Mouse (Mus musculus): ENCODE measurements around the gene Dhx35. TPM values are rescaled to one million over a fixed set of nuclear protein-coding genes. Genes with fewer than 3 reads are reported as not detected.

Gene Dhx35
- polyA plus RNA-seq, 1 experiment from 2014 or later, result 20.4 TPM

GRCm38 (mm10) chr2:158816239-158816638, 21.6 kb downstream of the Dhx35 start:
- Histone ChIP-seq H3K9ac (ENCODE audit: low read length) (no peak overlapping the region), H3K27me3 (ENCODE audit: control insufficient read depth, insufficient read depth, low read length) (no peaks in the 10 kb centered on the region), H3K4me3 (ENCODE audit: low read depth, low read length) (no peak overlapping the region), H3K4me2 (ENCODE audit: low read depth, low read length, severe bottlenecking) (no peak overlapping the region), H3K36me3 (ENCODE audit: control insufficient read depth, insufficient read depth, low read length) (no peaks in the 10 kb centered on the region; the same call in 1 of the 2 replicates), H3K9me3 (ENCODE audit: control insufficient read depth, low read length) (no peaks in the 10 kb centered on the region), H3K27ac (ENCODE audit: low read depth, low read length) (no peak overlapping the region), H3K4me1 (replicated peaks; ENCODE audit: control insufficient read depth, insufficient read depth, low read length) (no peaks in the 10 kb centered on the region)
- ATAC-seq (replicated peaks; ENCODE audit: low FRiP score) (no peak), DNase-seq (ENCODE audit: low spot score) (no peak)
- 93% methylated on average over 4 of the region's 4 CpGs for WGBS

DNA sequence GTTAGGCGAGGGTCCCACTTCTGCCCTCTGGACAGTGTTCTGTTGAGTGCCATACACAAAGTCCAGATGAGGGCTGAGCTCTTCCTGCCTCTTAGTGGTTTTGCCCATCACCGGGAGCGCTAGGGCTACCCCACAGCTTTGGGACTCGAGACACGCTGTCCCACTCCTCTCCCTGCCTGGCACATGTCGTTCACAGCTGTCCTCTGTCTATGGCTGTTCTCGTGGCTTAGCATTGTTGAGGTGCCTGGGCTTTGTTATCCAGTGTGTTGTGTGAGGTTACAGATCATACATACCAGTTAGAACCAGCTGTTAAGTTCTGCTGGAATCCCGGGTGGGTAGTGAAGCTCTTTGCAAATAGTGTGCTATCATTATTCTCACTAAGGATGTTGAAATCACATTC, 23.1 kb downstream of the Dhx35 start:
- Histone ChIP-seq H3K4me2 (ENCODE audit: low read depth, low read length, severe bottlenecking) (no peak overlapping the region), H3K27ac (ENCODE audit: low read depth, low read length) (no peak overlapping the region), H3K4me1 (replicated peaks; ENCODE audit: control insufficient read depth, insufficient read depth, low read length) (no peaks in the 10 kb centered on the region), H3K4me3 (ENCODE audit: low read depth, low read length) (no peak overlapping the region), H3K9ac (ENCODE audit: low read length) (no peak overlapping the region), H3K9me3 (ENCODE audit: control insufficient read depth, low read length) (no peaks in the 10 kb centered on the region), H3K27me3 (ENCODE audit: control insufficient read depth, insufficient read depth, low read length) (no peaks in the 10 kb centered on the region), H3K36me3 (ENCODE audit: control insufficient read depth, insufficient read depth, low read length) (no peaks in the 10 kb centered on the region; the same call in 1 of the 2 replicates)
- DNase-seq (ENCODE audit: low spot score) (no peak), ATAC-seq (replicated peaks; ENCODE audit: low FRiP score) (no peak)
- whole genome bisulfite sequencing, result 88% methylated on average over 8 of the region's 8 CpGs

- Histone ChIP-seq H3K4me1 (replicated peaks; ENCODE audit: control insufficient read depth, insufficient read depth, low read length) (no peaks in the 10 kb centered on the region), H3K9me3 (ENCODE audit: control insufficient read depth, low read length) (no peaks in the 10 kb centered on the region), H3K36me3 (ENCODE audit: control insufficient read depth, insufficient read depth, low read length) (no peaks in the 10 kb centered on the region; the same call in 1 of the 2 replicates), H3K27ac (ENCODE audit: low read depth, low read length) (no peak overlapping the region), H3K4me2 (ENCODE audit: low read depth, low read length, severe bottlenecking) (no peak overlapping the region), H3K9ac (ENCODE audit: low read length) (no peak overlapping the region), H3K27me3 (ENCODE audit: control insufficient read depth, insufficient read depth, low read length) (no peaks in the 10 kb centered on the region), H3K4me3 (ENCODE audit: low read depth, low read length) (no peak overlapping the region)
- 89% methylated on average over 2 of the region's 2 CpGs for WGBS
- ATAC-seq (replicated peaks; ENCODE audit: low FRiP score) (no peak), DNase-seq (ENCODE audit: low spot score) (no peak)
Observed at GRCm38 (mm10) chr2:158828124-158828523, 33.5 kb downstream of the Dhx35 start.

DNA sequence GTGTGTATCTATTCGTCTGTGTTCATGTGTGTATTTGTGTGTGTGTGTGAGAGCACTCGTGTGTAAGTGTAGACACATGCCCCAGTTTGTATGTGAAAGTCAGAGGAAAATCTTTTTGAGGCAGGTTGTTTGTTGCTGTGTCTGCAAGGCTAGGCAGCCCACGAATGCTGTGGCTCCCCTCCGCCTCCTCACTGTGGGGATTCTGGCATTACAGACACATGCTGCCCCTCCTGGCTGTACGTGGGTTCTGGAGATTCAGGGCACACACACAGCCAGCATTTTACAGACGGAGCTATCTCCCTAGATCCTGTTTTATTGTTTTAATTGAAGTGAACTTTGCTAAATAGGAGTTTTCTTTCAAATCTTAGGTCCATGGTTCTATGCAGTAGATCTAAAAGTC, 35.1 kb downstream of the Dhx35 start:
- WGBS, result 82% methylated on average over 6 of the region's 6 CpGs
- H3K4me2 ChIP-seq (ENCODE audit: low read depth, low read length, severe bottlenecking), result no peak overlapping the region
- H3K36me3 ChIP-seq (ENCODE audit: control insufficient read depth, insufficient read depth, low read length), result no peaks in the 10 kb centered on the region; the same call in 1 of the 2 replicates
- H3K4me1 ChIP-seq (replicated peaks; ENCODE audit: control insufficient read depth, insufficient read depth, low read length), result no peaks in the 10 kb centered on the region
- H3K27me3 ChIP-seq (ENCODE audit: control insufficient read depth, insufficient read depth, low read length), result no peaks in the 10 kb centered on the region
- no peak overlapping the region for H3K9ac ChIP-seq (ENCODE audit: low read length)
- no peak for DNase-seq (ENCODE audit: low spot score)
- no peak overlapping the region for H3K27ac ChIP-seq (ENCODE audit: low read depth, low read length)
- H3K4me3 ChIP-seq (ENCODE audit: low read depth, low read length), result no peak overlapping the region
- ATAC-seq (replicated peaks; ENCODE audit: low FRiP score), result no peak
- no peaks in the 10 kb centered on the region for H3K9me3 ChIP-seq (ENCODE audit: control insufficient read depth, low read length)

DNA sequence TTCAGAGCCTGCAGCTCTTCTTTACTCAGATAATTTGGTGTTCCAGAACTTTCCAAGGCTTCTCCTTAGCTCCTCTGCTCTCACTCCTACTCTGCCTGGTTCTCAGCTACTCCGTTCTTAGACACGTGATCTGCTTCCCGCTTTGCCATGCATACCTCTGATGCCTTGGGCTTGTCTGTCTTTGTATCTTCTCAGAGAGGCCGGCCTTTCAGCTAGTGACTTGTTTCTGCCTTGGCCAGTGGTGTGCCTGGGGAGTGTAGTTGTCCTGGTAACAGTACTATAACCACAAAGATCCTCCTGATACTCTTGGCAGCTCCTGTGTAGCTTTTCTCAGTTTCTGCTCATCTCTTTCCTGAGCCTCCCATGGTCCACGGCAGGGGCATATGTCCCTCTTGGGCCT, 38.6 kb downstream of the Dhx35 start:
- Histone ChIP-seq H3K36me3 (ENCODE audit: control insufficient read depth, insufficient read depth, low read length) (peaks cover 3% of the 10 kb centered on the region; the same call in 1 of the 2 replicates), H3K4me1 (replicated peaks; ENCODE audit: control insufficient read depth, insufficient read depth, low read length) (no peaks in the 10 kb centered on the region), H3K4me3 (ENCODE audit: low read depth, low read length) (no peak overlapping the region), H3K4me2 (ENCODE audit: low read depth, low read length, severe bottlenecking) (no peak overlapping the region), H3K9ac (ENCODE audit: low read length) (no peak overlapping the region), H3K9me3 (ENCODE audit: control insufficient read depth, low read length) (no peaks in the 10 kb centered on the region), H3K27ac (ENCODE audit: low read depth, low read length) (no peak overlapping the region), H3K27me3 (ENCODE audit: control insufficient read depth, insufficient read depth, low read length) (no peaks in the 10 kb centered on the region)
- DNase-seq (ENCODE audit: low spot score), result no peak
- ATAC-seq (replicated peaks; ENCODE audit: low FRiP score), result no peak
- WGBS, result 84% methylated on average over 5 of the region's 5 CpGs

DNA sequence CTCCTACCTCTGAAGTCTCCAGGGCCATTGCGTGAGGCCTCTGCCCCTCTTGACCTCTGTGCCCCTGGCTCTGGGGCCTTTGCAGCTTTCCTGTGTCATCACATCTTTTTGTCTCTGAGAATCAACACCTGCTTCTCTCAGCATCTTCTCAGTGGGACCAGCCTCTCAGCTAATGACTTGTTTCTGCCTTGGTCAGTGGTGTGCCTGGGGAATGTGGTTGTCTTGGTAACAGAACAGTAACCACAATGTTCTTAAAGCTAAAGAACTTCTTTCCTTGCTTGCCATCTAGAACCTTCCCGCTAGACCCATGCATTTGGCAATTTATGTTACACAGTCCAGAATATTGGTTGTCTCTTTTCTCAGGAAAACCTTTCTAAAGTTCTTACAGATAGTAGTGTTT, 39.0 kb downstream of the Dhx35 start:
- ATAC-seq (replicated peaks; ENCODE audit: low FRiP score) (no peak), DNase-seq (ENCODE audit: low spot score) (no peak)
- no peaks in the 10 kb centered on the region for H3K9me3 ChIP-seq (ENCODE audit: control insufficient read depth, low read length)
- 74% methylated on average over 2 of the region's 2 CpGs for WGBS
- H3K27me3 ChIP-seq (ENCODE audit: control insufficient read depth, insufficient read depth, low read length), result no peaks in the 10 kb centered on the region
- no peaks in the 10 kb centered on the region for H3K4me1 ChIP-seq (replicated peaks; ENCODE audit: control insufficient read depth, insufficient read depth, low read length)
- no peak overlapping the region for H3K4me3 ChIP-seq (ENCODE audit: low read depth, low read length)
- no peak overlapping the region for H3K9ac ChIP-seq (ENCODE audit: low read length)
- H3K4me2 ChIP-seq (ENCODE audit: low read depth, low read length, severe bottlenecking), result no peak overlapping the region
- H3K27ac ChIP-seq (ENCODE audit: low read depth, low read length), result no peak overlapping the region
- peaks cover 3% of the 10 kb centered on the region; the same call in 1 of the 2 replicates for H3K36me3 ChIP-seq (ENCODE audit: control insufficient read depth, insufficient read depth, low read length)

GRCm38 (mm10) chr2:158843287-158843686, 48.7 kb downstream of the Dhx35 start:
- DNase-seq (ENCODE audit: low spot score) (no peak), ATAC-seq (replicated peaks; ENCODE audit: low FRiP score) (no peak)
- no peak overlapping the region for H3K27ac ChIP-seq (ENCODE audit: low read depth, low read length)
- H3K9ac ChIP-seq (ENCODE audit: low read length), result no peak overlapping the region
- WGBS, result 88% methylated on average over 5 of the region's 5 CpGs
- no peaks in the 10 kb centered on the region for H3K27me3 ChIP-seq (ENCODE audit: control insufficient read depth, insufficient read depth, low read length)
- no peaks in the 10 kb centered on the region for H3K9me3 ChIP-seq (ENCODE audit: control insufficient read depth, low read length)
- H3K4me2 ChIP-seq (ENCODE audit: low read depth, low read length, severe bottlenecking), result no peak overlapping the region
- H3K4me3 ChIP-seq (ENCODE audit: low read depth, low read length), result no peak overlapping the region
- no peaks in the 10 kb centered on the region; the same call in 1 of the 2 replicates for H3K36me3 ChIP-seq (ENCODE audit: control insufficient read depth, insufficient read depth, low read length)
- H3K4me1 ChIP-seq (replicated peaks; ENCODE audit: control insufficient read depth, insufficient read depth, low read length), result no peaks in the 10 kb centered on the region

DNA sequence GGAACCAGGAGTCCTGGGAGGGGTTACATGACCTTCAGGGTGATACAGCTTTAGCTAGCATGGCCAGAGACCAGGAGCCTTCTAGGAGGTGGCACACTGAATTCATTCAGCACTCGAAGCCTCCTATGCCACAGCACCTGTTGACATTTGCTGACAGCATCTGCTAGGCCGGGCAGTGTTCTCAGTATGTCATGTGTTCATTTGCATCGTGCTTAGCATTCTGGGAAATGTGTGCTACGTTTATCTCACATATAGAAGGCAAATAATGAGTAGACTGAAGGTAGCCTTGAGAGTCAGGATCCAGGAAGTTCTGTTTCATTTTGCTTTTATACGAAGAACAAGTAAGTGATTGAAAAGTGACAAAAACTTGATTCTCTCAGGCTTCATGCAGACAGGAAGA, 50.4 kb downstream of the Dhx35 start:
- Histone ChIP-seq H3K27ac (ENCODE audit: low read depth, low read length) (no peak overlapping the region), H3K27me3 (ENCODE audit: control insufficient read depth, insufficient read depth, low read length) (no peaks in the 10 kb centered on the region), H3K9ac (ENCODE audit: low read length) (no peak overlapping the region), H3K4me3 (ENCODE audit: low read depth, low read length) (no peak overlapping the region), H3K36me3 (ENCODE audit: control insufficient read depth, insufficient read depth, low read length) (no peaks in the 10 kb centered on the region; the same call in 1 of the 2 replicates), H3K4me1 (replicated peaks; ENCODE audit: control insufficient read depth, insufficient read depth, low read length) (no peaks in the 10 kb centered on the region), H3K4me2 (ENCODE audit: low read depth, low read length, severe bottlenecking) (no peak overlapping the region), H3K9me3 (ENCODE audit: control insufficient read depth, low read length) (no peaks in the 10 kb centered on the region)
- DNase-seq (ENCODE audit: low spot score) (no peak), ATAC-seq (replicated peaks; ENCODE audit: low FRiP score) (no peak)
- 88% methylated on average over 5 of the region's 5 CpGs for WGBS

- H3K9me3 ChIP-seq (ENCODE audit: control insufficient read depth, low read length), result no peaks in the 10 kb centered on the region
- H3K27ac ChIP-seq (ENCODE audit: low read depth, low read length), result no peak overlapping the region
- no peak overlapping the region for H3K4me3 ChIP-seq (ENCODE audit: low read depth, low read length)
- DNase-seq (ENCODE audit: low spot score) (no peak), ATAC-seq (replicated peaks; ENCODE audit: low FRiP score) (no peak)
- H3K4me2 ChIP-seq (ENCODE audit: low read depth, low read length, severe bottlenecking), result no peak overlapping the region
- H3K27me3 ChIP-seq (ENCODE audit: control insufficient read depth, insufficient read depth, low read length), result no peaks in the 10 kb centered on the region
- H3K4me1 ChIP-seq (replicated peaks; ENCODE audit: control insufficient read depth, insufficient read depth, low read length), result no peaks in the 10 kb centered on the region
- 81% methylated on average over 2 of the region's 2 CpGs for WGBS
- no peaks in the 10 kb centered on the region; the same call in 1 of the 2 replicates for H3K36me3 ChIP-seq (ENCODE audit: control insufficient read depth, insufficient read depth, low read length)
- no peak overlapping the region for H3K9ac ChIP-seq (ENCODE audit: low read length)
Observed at GRCm38 (mm10) chr2:158846208-158846607, 51.6 kb downstream of the Dhx35 start.
